Mouse (Mus musculus) liver, embryonic 11.5 days (tissue): Measurements from ENCODE around the gene Lect2. TPM values are rescaled to one million over a fixed set of nuclear protein-coding genes. Genes with fewer than 3 reads are reported as not detected.
A peak's percentile ranks its signal among the peaks of the same experiment; 100 is the strongest.

ENCODE experiments used
- ATAC-seq: fragments of 200-750 bp; cut with Nextera tagmentation; replicated peaks from 2 replicates; pipeline ENCODE4 v1.8.0; 2017; ENCODE audit warnings: moderate number of reproducible peaks, mild to moderate bottlenecking, moderate TSS enrichment, moderate library complexity; ENCODE audit not compliant: low FRiP score
- DNase-seq: peaks from one replicate; pipeline ENCODE4 v3.0.0-alpha.2; 2017; ENCODE audit warnings: low spot score
- H3K27ac ChIP-seq: fragments of 300-500 bp; sonication (generic); 2 replicates; pipeline ENCODE4 v1.5.1; 2014; ENCODE audit warnings: mild to moderate bottlenecking, low read depth, low read length, control low read depth
- H3K27me3 ChIP-seq: fragments of 300-500 bp; sonication (generic); replicated peaks from 2 replicates; pipeline ENCODE4 v1.6.1; 2014; ENCODE audit warnings: low read length, mixed read lengths; ENCODE audit not compliant: control insufficient read depth, insufficient read depth
- H3K36me3 ChIP-seq: fragments of 300-500 bp; sonication (generic); 2 replicates; pipeline ENCODE4 v1.6.1; 2014; ENCODE audit warnings: mild to moderate bottlenecking, low read length, moderate library complexity, mixed read lengths; ENCODE audit not compliant: control insufficient read depth, insufficient read depth
- H3K4me1 ChIP-seq: fragments of 300-500 bp; sonication (generic); replicated peaks from 2 replicates; pipeline ENCODE4 v1.6.1; 2014; ENCODE audit warnings: low read length, mixed read lengths; ENCODE audit not compliant: control insufficient read depth, insufficient read depth
- H3K4me2 ChIP-seq: fragments of 300-500 bp; sonication (generic); 2 replicates; pipeline ENCODE4 v1.6.1; 2014; ENCODE audit warnings: mild to moderate bottlenecking, control low read depth, moderate library complexity
- H3K4me3 ChIP-seq: fragments of 300-500 bp; sonication (generic); 2 replicates; pipeline ENCODE4 v1.5.1; 2014; ENCODE audit warnings: low read depth, low read length, control low read depth
- H3K9ac ChIP-seq: fragments of 300-500 bp; sonication (generic); 2 replicates; pipeline ENCODE4 v1.6.1; 2014; ENCODE audit warnings: low read depth, low read length, control low read depth
- H3K9me3 ChIP-seq: fragments of 300-500 bp; sonication (generic); 2 replicates; pipeline ENCODE4 v1.6.1; 2016; ENCODE audit warnings: low read length, inconsistent platforms, mixed read lengths; ENCODE audit not compliant: control insufficient read depth
- WGBS: fragments of 180-500 bp; shearing (Covaris S2); extraction: QIAGEN DNeasy Blood & Tissue Kit; methylation state at CpG from one replicate; pipeline ENCODE4 v1.1.7; 2014; 5-methylcytosine and 5-hydroxymethylcytosine counted together
- polyA plus RNA-seq: library from polyadenylated mRNA; unstranded; fragments of >200 nt; fragmentation: Nextera tagmentation; extraction: Ambion mirVana; gene quantifications from 2 replicates; pipeline ENCODE4 v1.2.1, GENCODE M21; 2014

Lect2 gene
- polyA plus RNA-seq, 1 experiment from 2014 or later = 31.8 TPM

- no peaks in the 10 kb centered on the region for H3K27me3 ChIP-seq
- WGBS = 56% methylated on average over 6 of the region's 6 CpGs
- no peak overlapping the region for H3K4me3 ChIP-seq
- H3K36me3 ChIP-seq = no peaks in the 10 kb centered on the region
- ATAC-seq = no peak
- H3K4me2 ChIP-seq = no peak overlapping the region
- no peaks in the 10 kb centered on the region for H3K9me3 ChIP-seq
- no peak for DNase-seq
- H3K4me1 ChIP-seq = no peaks in the 10 kb centered on the region
- H3K27ac ChIP-seq = no peak overlapping the region
- H3K9ac ChIP-seq = no peak overlapping the region
Measured at GRCm38 (mm10) chr13:56551661-56552060, 3.4 kb upstream of the Lect2 start.

GRCm38 (mm10) chr13:56550574-56550973 lies 2.3 kb upstream of the Lect2 start:
- ATAC-seq (no peak), DNase-seq (no peak)
- H3K27me3 ChIP-seq = no peaks in the 10 kb centered on the region
- no peaks in the 10 kb centered on the region for H3K9me3 ChIP-seq
- H3K36me3 ChIP-seq = no peaks in the 10 kb centered on the region
- H3K4me2 ChIP-seq = no peak overlapping the region
- 19% methylated on average over 1 of the region's 1 CpGs for WGBS
- no peak overlapping the region for H3K9ac ChIP-seq
- no peak overlapping the region for H3K27ac ChIP-seq
- no peak overlapping the region for H3K4me3 ChIP-seq
- H3K4me1 ChIP-seq = no peaks in the 10 kb centered on the region

- H3K9ac ChIP-seq = no peak overlapping the region
- no peaks in the 10 kb centered on the region for H3K27me3 ChIP-seq
- ATAC-seq (no peak), DNase-seq (no peak)
- H3K4me3 ChIP-seq = no peak overlapping the region
- no peak overlapping the region for H3K27ac ChIP-seq
- no peaks in the 10 kb centered on the region for H3K9me3 ChIP-seq
- no peak overlapping the region for H3K4me2 ChIP-seq
- no peaks in the 10 kb centered on the region for H3K36me3 ChIP-seq
- 33% methylated on average over 4 of the region's 4 CpGs for WGBS
- no peaks in the 10 kb centered on the region for H3K4me1 ChIP-seq
Measured at GRCm38 (mm10) chr13:56549364-56549763, 1.1 kb upstream of the Lect2 start.

GRCm38 (mm10) chr13:56544956-56545355 lies 3.3 kb downstream of the Lect2 start:
- H3K36me3 ChIP-seq = no peaks in the 10 kb centered on the region
- no peak overlapping the region for H3K4me3 ChIP-seq
- H3K4me2 ChIP-seq = no peak overlapping the region
- 69% methylated on average over 3 of the region's 3 CpGs for WGBS
- H3K9me3 ChIP-seq = no peaks in the 10 kb centered on the region
- no peak overlapping the region for H3K9ac ChIP-seq
- no peaks in the 10 kb centered on the region for H3K27me3 ChIP-seq
- no peak overlapping the region for H3K27ac ChIP-seq
- DNase-seq (no peak), ATAC-seq (no peak)
- H3K4me1 ChIP-seq = no peaks in the 10 kb centered on the region

GRCm38 (mm10) chr13:56543805-56544204 lies 4.5 kb downstream of the Lect2 start:
- H3K4me2 ChIP-seq = no peak overlapping the region
- H3K27me3 ChIP-seq = no peaks in the 10 kb centered on the region
- no peak overlapping the region for H3K9ac ChIP-seq
- H3K4me3 ChIP-seq = no peak overlapping the region
- H3K27ac ChIP-seq = no peak overlapping the region
- WGBS = 75% methylated on average over 9 of the region's 9 CpGs
- H3K9me3 ChIP-seq = no peaks in the 10 kb centered on the region
- H3K4me1 ChIP-seq = no peaks in the 10 kb centered on the region
- DNase-seq = no peak
- no peak for ATAC-seq
- no peaks in the 10 kb centered on the region for H3K36me3 ChIP-seq

- Histone ChIP-seq H3K36me3 (no peaks in the 10 kb centered on the region), H3K4me3 (no peak overlapping the region), H3K27ac (no peak overlapping the region), H3K4me2 (no peak overlapping the region), H3K27me3 (no peaks in the 10 kb centered on the region), H3K9me3 (no peaks in the 10 kb centered on the region), H3K4me1 (no peaks in the 10 kb centered on the region), H3K9ac (no peak overlapping the region)
- DNase-seq (no peak), ATAC-seq (no peak)
- WGBS = 89% methylated on average over 4 of the region's 4 CpGs
Measured at GRCm38 (mm10) chr13:56539846-56540245, 8.5 kb downstream of the Lect2 start.

- no peaks in the 10 kb centered on the region for H3K36me3 ChIP-seq
- H3K9me3 ChIP-seq = no peaks in the 10 kb centered on the region
- no peaks in the 10 kb centered on the region for H3K27me3 ChIP-seq
- no peak overlapping the region for H3K27ac ChIP-seq
- WGBS = 86% methylated on average over 12 of the region's 12 CpGs
- ATAC-seq (no peak), DNase-seq (peak; percentile 14)
- no peaks in the 10 kb centered on the region for H3K4me1 ChIP-seq
- no peak overlapping the region for H3K4me2 ChIP-seq
- no peak overlapping the region for H3K4me3 ChIP-seq
- no peak overlapping the region for H3K9ac ChIP-seq
Measured at GRCm38 (mm10) chr13:56537026-56537425, 11.3 kb downstream of the Lect2 start.

GRCm38 (mm10) chr13:56535570-56535969 lies 12.7 kb downstream of the Lect2 start:
- H3K36me3 ChIP-seq = no peaks in the 10 kb centered on the region
- DNase-seq (no peak), ATAC-seq (no peak)
- no peak overlapping the region for H3K27ac ChIP-seq
- H3K27me3 ChIP-seq = no peaks in the 10 kb centered on the region
- 68% methylated on average over 5 of the region's 5 CpGs for WGBS
- no peaks in the 10 kb centered on the region for H3K9me3 ChIP-seq
- no peak overlapping the region for H3K9ac ChIP-seq
- no peak overlapping the region for H3K4me3 ChIP-seq
- no peaks in the 10 kb centered on the region for H3K4me1 ChIP-seq
- H3K4me2 ChIP-seq = no peak overlapping the region

GRCm38 (mm10) chr13:56534931-56535330 lies 13.4 kb downstream of the Lect2 start:
- ATAC-seq (no peak), DNase-seq (peak; percentile 28)
- H3K4me3 ChIP-seq = no peak overlapping the region
- no peak overlapping the region for H3K4me2 ChIP-seq
- no peaks in the 10 kb centered on the region for H3K9me3 ChIP-seq
- no peaks in the 10 kb centered on the region for H3K4me1 ChIP-seq
- no peaks in the 10 kb centered on the region for H3K36me3 ChIP-seq
- no peaks in the 10 kb centered on the region for H3K27me3 ChIP-seq
- no peak overlapping the region for H3K27ac ChIP-seq
- H3K9ac ChIP-seq = no peak overlapping the region
- 79% methylated on average over 5 of the region's 5 CpGs for WGBS
